ENCODE assay signal across 11 mouse cellular contexts in genomic region chr11:102962861-102963245, GRCm38 (mm10). TPM values are rescaled to one million over a fixed set of nuclear protein-coding genes. Genes with fewer than 3 reads are reported as not detected.
DNase-seq lines count a peak whose midpoint lies in the region; ATAC-seq and TF ChIP-seq lines count a peak whose summit lies in the region.
"Had no signal": no experiment of that assay in that cellular context is flagged by ENCODE, and none has a peak within 500 bp of the region (broad histone marks: within the 10 kb centered on the region; RNA-seq: fewer than 3 reads in every experiment).

No protein-coding gene starts in this region.

- H3K9ac ChIP-seq in stomach, embryonic 14.5 days (replicated peaks; ENCODE audit: low read depth, low read length), result no peak overlapping the region
- H3K9ac ChIP-seq in stomach, postnatal 0 days (ENCODE audit: low read length), result no peak overlapping the region
- peak overlapping the region; percentile 41; the same call in 1 of the 2 replicates for H3K9ac ChIP-seq in limb, embryonic 14.5 days (ENCODE audit: low read depth, low read length, severe bottlenecking)
- H3K9ac ChIP-seq in stomach, embryonic 16.5 days (ENCODE audit: low read length), result peak overlapping the region; percentile 55; the same call in 1 of the 2 replicates

- TF ChIP-seq EP300 in stomach, postnatal 0 days (optimal IDR thresholded peaks at IDR 0.05), result no peak

- peaks cover 18% of the 10 kb centered on the region for H3K4me1 ChIP-seq in heart, embryonic 10.5 days
- peaks cover 14% of the 10 kb centered on the region for H3K4me1 ChIP-seq in stomach, embryonic 14.5 days (ENCODE audit: control insufficient read depth, insufficient read depth, low read length)
- H3K4me1 ChIP-seq in stomach, postnatal 0 days (replicated peaks; ENCODE audit: control insufficient read depth, insufficient read depth), result no peaks in the 10 kb centered on the region; the same call in 1 of the 2 replicates
- H3K4me1 ChIP-seq in limb, embryonic 14.5 days (ENCODE audit: control insufficient read depth, insufficient read depth, low read length), result peaks cover 16% of the 10 kb centered on the region
- H3K4me1 ChIP-seq in stomach, embryonic 16.5 days (ENCODE audit: control insufficient read depth, insufficient read depth, low read length), result peaks cover 13% of the 10 kb centered on the region

- ATAC-seq in stomach, embryonic 14.5 days (ENCODE audit: insufficient number of reproducible peaks, insufficient read depth, low FRiP score, low read depth), result no peak
- no peak for ATAC-seq in stomach, postnatal 0 days (ENCODE audit: low FRiP score, low TSS enrichment)
- ATAC-seq in limb, embryonic 14.5 days (ENCODE audit: low FRiP score, low read depth), result no peak
- ATAC-seq in stomach, embryonic 16.5 days (ENCODE audit: insufficient read depth, low FRiP score), result no peak

- 0 out of 2 replicates have a peak overlapping the region, but pooled peaks have one; percentile 10 for H3K4me2 ChIP-seq in stomach, embryonic 14.5 days (replicated peaks; ENCODE audit: low read depth, low read length)
- H3K4me2 ChIP-seq in stomach, postnatal 0 days (replicated peaks; ENCODE audit: low read depth), result no peak overlapping the region
- H3K4me2 ChIP-seq in limb, embryonic 14.5 days (replicated peaks; ENCODE audit: low read depth, low read length, severe bottlenecking), result peak overlapping the region; percentile 29; the same call in 1 of the 2 replicates
- H3K4me2 ChIP-seq in stomach, embryonic 16.5 days (ENCODE audit: low read depth, low read length), result 0 out of 2 replicates have a peak overlapping the region, but pooled peaks have one; percentile 9

- no peak for TF ChIP-seq CTCF in stomach, postnatal 0 days (IDR thresholded peaks at IDR 0.05; ENCODE audit: low read depth)

- H3K9me3 ChIP-seq in heart, embryonic 10.5 days, result no peaks in the 10 kb centered on the region
- H3K9me3 ChIP-seq in stomach, embryonic 14.5 days (ENCODE audit: control insufficient read depth, low read depth, low read length), result no peaks in the 10 kb centered on the region
- H3K9me3 ChIP-seq in stomach, postnatal 0 days (ENCODE audit: control insufficient read depth, low read length), result no peaks in the 10 kb centered on the region
- no peaks in the 10 kb centered on the region for H3K9me3 ChIP-seq in limb, embryonic 14.5 days (ENCODE audit: control insufficient read depth, low read length)
- no peaks in the 10 kb centered on the region for H3K9me3 ChIP-seq in stomach, embryonic 16.5 days (replicated peaks; ENCODE audit: control insufficient read depth, low read length)

- H3K27ac ChIP-seq in heart, embryonic 10.5 days, result peak overlapping the region; percentile 78; the same call in 1 of the 2 replicates
- H3K27ac ChIP-seq in stomach, embryonic 14.5 days (ENCODE audit: low read length), result peak overlapping the region; percentile 41; the same call in 1 of the 2 replicates
- no peak overlapping the region for H3K27ac ChIP-seq in stomach, postnatal 0 days (replicated peaks)
- no peak overlapping the region for H3K27ac ChIP-seq in limb, embryonic 14.5 days (replicated peaks; ENCODE audit: low read depth, low read length)
- H3K27ac ChIP-seq in stomach, embryonic 16.5 days (ENCODE audit: low read length), result peak overlapping the region; percentile 25; the same call in 1 of the 2 replicates

- peaks cover 55% of the 10 kb centered on the region for H3K27me3 ChIP-seq in heart, embryonic 10.5 days (ENCODE audit: insufficient read depth, poor library complexity, severe bottlenecking)
- H3K27me3 ChIP-seq in stomach, embryonic 14.5 days (ENCODE audit: control insufficient read depth, insufficient read depth, low read length), result no peaks in the 10 kb centered on the region
- no peaks in the 10 kb centered on the region for H3K27me3 ChIP-seq in stomach, postnatal 0 days (ENCODE audit: control insufficient read depth, insufficient read depth, low read length)
- H3K27me3 ChIP-seq in limb, embryonic 14.5 days (ENCODE audit: control insufficient read depth, insufficient read depth, low read length), result no peaks in the 10 kb centered on the region; the same call in 1 of the 2 replicates
- H3K27me3 ChIP-seq in stomach, embryonic 16.5 days (ENCODE audit: control insufficient read depth, insufficient read depth, low read length), result peaks cover 5% of the 10 kb centered on the region; the same call in 1 of the 2 replicates

- intact Hi-C loops in heart, postnatal 10 days (cut with DNase I), result no loop called here

- WGBS in heart, embryonic 10.5 days, result 36% methylated on average over 7 of the region's 7 CpGs
- 32% methylated on average over 7 of the region's 7 CpGs for WGBS in stomach, embryonic 14.5 days
- WGBS in stomach, postnatal 0 days, result 39% methylated on average over 7 of the region's 7 CpGs
- 35% methylated on average over 7 of the region's 7 CpGs for WGBS in limb, embryonic 14.5 days
- 36% methylated on average over 7 of the region's 7 CpGs for WGBS in stomach, embryonic 16.5 days

- DNase-seq in heart, embryonic 10.5 days (ENCODE audit: low spot score), result no peak
- DNase-seq in heart, postnatal 10 days, result no peak
- no peak for DNase-seq in stomach, postnatal 0 days (ENCODE audit: low spot score)
- no peak for DNase-seq in limb, embryonic 14.5 days (ENCODE audit: low spot score)
- no peak for DNase-seq in cerebellum, adult 18-20 months
- DNase-seq in thymus, postnatal 14 days, result no peak
- DNase-seq: kidney, adult 9 months; left cerebral cortex, postnatal 4 days had no signal

- H3K4me3 ChIP-seq in heart, embryonic 10.5 days, result peak overlapping the region; percentile 47
- no peak overlapping the region for H3K4me3 ChIP-seq in stomach, embryonic 14.5 days (ENCODE audit: low read depth, low read length)
- no peak overlapping the region for H3K4me3 ChIP-seq in stomach, postnatal 0 days (ENCODE audit: low read depth, low read length)
- H3K4me3 ChIP-seq in limb, embryonic 14.5 days (replicated peaks; ENCODE audit: low read length), result no peak overlapping the region
- no peak overlapping the region for H3K4me3 ChIP-seq in stomach, embryonic 16.5 days (replicated peaks; ENCODE audit: low read length)

- no peak for TF ChIP-seq POLR2A in limb, embryonic 14.5 days (IDR thresholded peaks at IDR 0.05; ENCODE audit: borderline replicate concordance, extremely low read depth, insufficient read depth, insufficient read length)

- no peaks in the 10 kb centered on the region for H3K36me3 ChIP-seq in heart, embryonic 10.5 days
- H3K36me3 ChIP-seq in stomach, embryonic 14.5 days (ENCODE audit: control insufficient read depth, insufficient read depth, low read length), result no peaks in the 10 kb centered on the region
- H3K36me3 ChIP-seq in stomach, postnatal 0 days (ENCODE audit: control insufficient read depth, insufficient read depth, low read length), result no peaks in the 10 kb centered on the region
- H3K36me3 ChIP-seq in limb, embryonic 14.5 days (ENCODE audit: control insufficient read depth, insufficient read depth, low read length), result no peaks in the 10 kb centered on the region
- no peaks in the 10 kb centered on the region for H3K36me3 ChIP-seq in stomach, embryonic 16.5 days (ENCODE audit: control insufficient read depth, insufficient read depth, low read length)

RNA-seq across cellular contexts. Expression of gene C1ql1, which starts 16.4 kb away (rescaled TPM):
- polyA plus RNA-seq in heart, embryonic 10.5 days (2016; fragmentation: Nextera tagmentation; extraction: Ambion mirVana), result 0.34 and 0.98 TPM in 2 replicates
- total RNA-seq in heart, postnatal 10 days (2021), result under 1 TPM; 0.22 to 0.34 TPM
- polyA plus RNA-seq in stomach, embryonic 14.5 days (2014; fragmentation: Nextera tagmentation; extraction: Ambion mirVana), result 9.4 and 11.1 TPM in 2 replicates
- 1.4 and 1.9 TPM in 2 replicates for polyA plus RNA-seq in stomach, postnatal 0 days (2015; fragmentation: Nextera tagmentation; extraction: Ambion mirVana)
- polyA plus RNA-seq in limb, embryonic 14.5 days (2012; rRNA removed), result 3.3 and 4.8 TPM in 2 replicates
- polyA plus RNA-seq in limb, embryonic 14.5 days (2014; fragmentation: Nextera tagmentation; extraction: Ambion mirVana), result 1.9 and 3.8 TPM in 2 replicates
- polyA plus RNA-seq in stomach, embryonic 16.5 days (2015; fragmentation: Nextera tagmentation; extraction: Ambion mirVana), result 1.3 and 1.7 TPM in 2 replicates
- total RNA-seq: MEL had no signal

RNA-seq across cellular contexts. Expression of gene Kif18b, which starts 37.9 kb away (rescaled TPM):
- polyA plus RNA-seq in heart, embryonic 10.5 days (2016; fragmentation: Nextera tagmentation; extraction: Ambion mirVana), result 7.7 and 12.1 TPM in 2 replicates
- total RNA-seq in heart, postnatal 10 days (2021), result 1 to 10 TPM; 5.7 to 6.9 TPM
- polyA plus RNA-seq in stomach, embryonic 14.5 days (2014; fragmentation: Nextera tagmentation; extraction: Ambion mirVana), result 7.9 and 10.0 TPM in 2 replicates
- polyA plus RNA-seq in stomach, postnatal 0 days (2015; fragmentation: Nextera tagmentation; extraction: Ambion mirVana), result 1.1 and 1.3 TPM in 2 replicates
- 24.5 and 30.3 TPM in 2 replicates for polyA plus RNA-seq in limb, embryonic 14.5 days (2012; rRNA removed)
- polyA plus RNA-seq in limb, embryonic 14.5 days (2014; fragmentation: Nextera tagmentation; extraction: Ambion mirVana), result 6.1 and 7.2 TPM in 2 replicates
- 7.3 and 8.7 TPM in 2 replicates for polyA plus RNA-seq in stomach, embryonic 16.5 days (2015; fragmentation: Nextera tagmentation; extraction: Ambion mirVana)

Comparison
In these comparisons a context has a peak if more than half of its experiments do, and no peak if none do; other contexts are left out.
1. H3K27ac ChIP-seq: peak in heart, embryonic 10.5 days (single experiment), stomach, embryonic 14.5 days (single experiment) and stomach, embryonic 16.5 days (single experiment); none in stomach, postnatal 0 days (single experiment) and limb, embryonic 14.5 days (single experiment).
2. H3K9ac ChIP-seq: peak in limb, embryonic 14.5 days (single experiment) and stomach, embryonic 16.5 days (single experiment); none in stomach, embryonic 14.5 days (single experiment) and stomach, postnatal 0 days (single experiment).